Mouse (Mus musculus) stomach, embryonic 15.5 days (tissue): ENCODE results near the gene Cd200. TPM values are rescaled to one million over a fixed set of nuclear protein-coding genes. Genes with fewer than 3 reads are reported as not detected.
"Not testable (repeated sequence)": the region's sequence is repeated elsewhere in the genome, so short reads cannot be mapped to it uniquely, and the experiment has no call there.

Experiments used
- ATAC-seq: fragments of 200-750 bp; cut with Nextera tagmentation; 2 replicates; pipeline ENCODE4 v1.8.0; 2017; ENCODE audit warnings: low read depth, moderate number of reproducible peaks, moderate TSS enrichment; ENCODE audit not compliant: insufficient read depth, low FRiP score
- H3K27ac ChIP-seq: fragments of 300-500 bp; sonication (generic); 2 replicates; pipeline ENCODE4 v1.5.1; 2015; ENCODE audit warnings: mild to moderate bottlenecking, inconsistent platforms
- H3K27me3 ChIP-seq: fragments of 300-500 bp; sonication (generic); replicated peaks from 2 replicates; pipeline ENCODE4 v1.6.1; 2015; ENCODE audit warnings: inconsistent platforms
- H3K36me3 ChIP-seq: fragments of 300-500 bp; sonication (generic); 2 replicates; pipeline ENCODE4 v1.6.1; 2015; ENCODE audit warnings: inconsistent platforms
- H3K4me1 ChIP-seq: fragments of 300-500 bp; sonication (generic); 2 replicates; pipeline ENCODE4 v1.6.1; 2015; ENCODE audit warnings: inconsistent platforms
- H3K4me2 ChIP-seq: fragments of 300-500 bp; sonication (generic); 2 replicates; pipeline ENCODE4 v1.6.1; 2015; ENCODE audit warnings: mild to moderate bottlenecking, inconsistent platforms
- H3K4me3 ChIP-seq: fragments of 300-500 bp; sonication (generic); replicated peaks from 2 replicates; pipeline ENCODE4 v1.5.1; 2015; ENCODE audit warnings: inconsistent platforms
- H3K9ac ChIP-seq: fragments of 300-500 bp; sonication (generic); 2 replicates; pipeline ENCODE4 v1.6.1; 2015; ENCODE audit warnings: inconsistent platforms
- H3K9me3 ChIP-seq: fragments of 300-500 bp; sonication (generic); 2 replicates; pipeline ENCODE4 v1.6.1; 2016; ENCODE audit warnings: inconsistent platforms
- whole genome bisulfite sequencing: fragments of 180-500 bp; shearing (Covaris S2); methylation state at CpG from one replicate; pipeline ENCODE4 v1.1.7; 2015; 5-methylcytosine and 5-hydroxymethylcytosine counted together
- polyA plus RNA-seq: library from polyadenylated mRNA; unstranded; fragments of >200 nt; fragmentation: Nextera tagmentation; extraction: Ambion mirVana; gene quantifications from 2 replicates; pipeline ENCODE4 v1.2.1, GENCODE M21; 2015

The Cd200 gene
- polyA plus RNA-seq, result 37.3 and 38.1 TPM in 2 replicates

- no peaks in the 10 kb centered on the region for H3K9me3 ChIP-seq
- peak within 1 kb of the TSS; percentile 56 for H3K4me3 ChIP-seq
- no peaks in the 10 kb centered on the region for H3K36me3 ChIP-seq
- H3K27ac ChIP-seq, result peak within 1 kb of the TSS; percentile 73
- 3% methylated on average over 28 of the region's 28 CpGs for WGBS
- H3K27me3 ChIP-seq, result no peaks in the 10 kb centered on the region
- H3K4me1 ChIP-seq, result no peaks in the 10 kb centered on the region
- peak; percentile 80; the same call in 1 of the 2 replicates for ATAC-seq
- H3K4me2 ChIP-seq, result peak within 1 kb of the TSS; percentile 79
- H3K9ac ChIP-seq, result peak within 1 kb of the TSS; percentile 23
Measured at GRCm38 (mm10) chr16:45408425-45409063, at the start of gene Cd200. TSS of gene Cd200 (minus strand) at chr16:45409053.

GRCm38 (mm10) chr16:45454762-45455161 lies 45.9 kb upstream of the Cd200 start:
- Histone ChIP-seq H3K4me3 (no peak overlapping the region), H3K4me2 (no peak overlapping the region), H3K9me3 (no peaks in the 10 kb centered on the region), H3K36me3 (no peaks in the 10 kb centered on the region), H3K27ac (no peak overlapping the region), H3K4me1 (no peaks in the 10 kb centered on the region), H3K9ac (no peak overlapping the region), H3K27me3 (no peaks in the 10 kb centered on the region)
- no peak for ATAC-seq

DNA sequence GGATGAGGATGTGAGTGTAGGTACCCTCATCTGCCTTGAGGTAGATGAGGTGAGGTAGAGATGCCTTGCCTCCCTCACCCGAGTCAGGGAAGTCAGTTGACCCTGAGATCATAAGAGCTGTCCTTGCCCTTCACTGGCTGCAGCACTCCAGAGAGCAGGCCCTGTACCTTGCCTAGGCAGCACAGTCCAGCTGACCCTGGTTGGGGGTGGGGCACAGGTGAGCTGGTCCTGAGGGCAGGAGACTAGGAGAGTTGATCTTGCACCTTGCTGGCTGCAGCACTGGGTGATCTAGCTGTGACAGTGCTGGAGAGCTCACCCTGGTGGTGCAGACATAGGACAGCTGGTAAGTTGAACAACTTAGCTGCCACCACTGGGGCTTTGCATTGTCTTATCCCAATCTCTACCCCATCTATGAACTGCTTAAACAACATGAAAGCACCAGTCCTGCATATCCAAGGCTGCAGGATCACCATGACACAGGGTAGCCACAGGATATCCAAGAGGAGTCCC lies 28.4 kb upstream of the Cd200 start:
- Histone ChIP-seq H3K27me3 (no peaks in the 10 kb centered on the region), H3K27ac (no peak overlapping the region), H3K36me3 (no peaks in the 10 kb centered on the region), H3K4me1 (no peaks in the 10 kb centered on the region), H3K9me3 (no peaks in the 10 kb centered on the region), H3K4me2 (no peak overlapping the region), H3K9ac (no peak overlapping the region), H3K4me3 (no peak overlapping the region)
- peak; percentile 63; the same call in 1 of the 2 replicates for ATAC-seq
- 70% methylated on average over 1 of the region's 1 CpGs for WGBS

- Histone ChIP-seq H3K27me3 (no peaks in the 10 kb centered on the region), H3K4me2 (no peak overlapping the region), H3K36me3 (no peaks in the 10 kb centered on the region), H3K9me3 (no peaks in the 10 kb centered on the region), H3K9ac (no peak overlapping the region), H3K4me1 (no peaks in the 10 kb centered on the region), H3K4me3 (no peak overlapping the region), H3K27ac (no peak overlapping the region)
- no peak; the same call in 1 of the 2 replicates for ATAC-seq
Measured at GRCm38 (mm10) chr16:45435591-45435990, 26.7 kb upstream of the Cd200 start.

GRCm38 (mm10) chr16:45427651-45428050 lies 18.8 kb upstream of the Cd200 start:
- 77% methylated on average over 9 of the region's 9 CpGs for WGBS
- Histone ChIP-seq H3K9me3 (no peaks in the 10 kb centered on the region), H3K4me2 (no peak overlapping the region), H3K27me3 (no peaks in the 10 kb centered on the region), H3K9ac (no peak overlapping the region), H3K36me3 (no peaks in the 10 kb centered on the region), H3K4me3 (no peak overlapping the region), H3K27ac (no peak overlapping the region), H3K4me1 (no peaks in the 10 kb centered on the region)
- ATAC-seq, result no peak

GRCm38 (mm10) chr16:45413497-45413896 lies 4.6 kb upstream of the Cd200 start:
- no peak for ATAC-seq
- Histone ChIP-seq H3K27me3 (no peaks in the 10 kb centered on the region), H3K4me1 (no peaks in the 10 kb centered on the region)

GRCm38 (mm10) chr16:45409064-45409446 lies 202 bp upstream of the Cd200 start:
- H3K4me1 ChIP-seq, H3K9ac ChIP-seq, H3K36me3 ChIP-seq, H3K27me3 ChIP-seq, H3K9me3 ChIP-seq: not testable (repeated sequence)
- Histone ChIP-seq H3K4me2 (peak overlapping the region; percentile 79), H3K4me3 (peak overlapping the region; percentile 56), H3K27ac (peak overlapping the region; percentile 73; the same call in 1 of the 2 replicates)
- 0 out of 2 replicates have a peak, but pooled peaks have one; percentile 16 for ATAC-seq
- WGBS, result 24% methylated on average over 7 of the region's 7 CpGs

More at GRCm38 (mm10) chr16:45413497-45413896, 4.6 kb upstream of the Cd200 start:
- Histone ChIP-seq H3K9ac (no peak overlapping the region), H3K36me3 (no peaks in the 10 kb centered on the region), H3K9me3 (no peaks in the 10 kb centered on the region), H3K27ac (no peak overlapping the region), H3K4me2 (no peak overlapping the region), H3K4me3 (no peak overlapping the region)

DNA sequence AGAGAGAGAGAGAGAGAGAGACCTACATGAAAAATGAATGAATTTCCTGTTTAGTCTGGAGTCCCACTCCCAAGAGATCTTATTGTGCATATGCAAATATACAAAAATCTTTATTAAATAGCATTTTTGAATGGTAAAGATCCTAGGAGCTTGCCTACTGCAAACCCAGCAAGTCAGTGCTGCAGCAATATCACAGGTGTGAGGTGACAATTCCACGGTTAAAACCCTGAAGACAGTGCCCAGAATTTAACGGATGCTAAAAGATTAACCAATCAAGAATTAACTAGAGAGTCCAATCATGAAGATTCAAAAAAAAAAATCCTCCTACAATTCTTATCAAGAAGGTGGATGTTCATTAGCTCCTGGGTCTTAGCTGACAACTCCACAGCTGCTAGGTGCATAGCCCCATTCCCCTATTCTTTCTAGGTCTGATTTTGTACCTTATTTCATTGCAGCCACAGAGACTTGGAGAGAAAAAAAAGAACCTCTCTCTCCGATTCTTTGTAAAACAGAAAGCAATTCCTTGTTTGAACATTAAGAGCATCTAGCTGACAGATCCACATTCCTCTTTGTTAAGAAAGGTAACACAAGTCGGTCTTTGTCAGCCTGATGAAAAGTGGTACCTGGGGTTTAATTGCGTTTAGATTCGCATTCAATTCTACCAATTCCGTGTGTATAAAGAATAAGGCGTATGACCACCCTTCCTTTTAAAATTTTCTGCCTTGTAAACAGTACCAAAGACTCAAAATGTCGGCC lies 1.0 kb downstream of the Cd200 start:
- Histone ChIP-seq H3K27me3 (no peaks in the 10 kb centered on the region), H3K9me3 (no peaks in the 10 kb centered on the region), H3K9ac (peak overlapping the region; percentile 23; the same call in 1 of the 2 replicates), H3K4me2 (peak overlapping the region; percentile 79), H3K4me3 (peak overlapping the region; percentile 56), H3K4me1 (no peaks in the 10 kb centered on the region), H3K27ac (peak overlapping the region; percentile 73; the same call in 1 of the 2 replicates), H3K36me3 (no peaks in the 10 kb centered on the region)
- no peak for ATAC-seq
- WGBS, result 28% methylated on average over 9 of the region's 9 CpGs

DNA sequence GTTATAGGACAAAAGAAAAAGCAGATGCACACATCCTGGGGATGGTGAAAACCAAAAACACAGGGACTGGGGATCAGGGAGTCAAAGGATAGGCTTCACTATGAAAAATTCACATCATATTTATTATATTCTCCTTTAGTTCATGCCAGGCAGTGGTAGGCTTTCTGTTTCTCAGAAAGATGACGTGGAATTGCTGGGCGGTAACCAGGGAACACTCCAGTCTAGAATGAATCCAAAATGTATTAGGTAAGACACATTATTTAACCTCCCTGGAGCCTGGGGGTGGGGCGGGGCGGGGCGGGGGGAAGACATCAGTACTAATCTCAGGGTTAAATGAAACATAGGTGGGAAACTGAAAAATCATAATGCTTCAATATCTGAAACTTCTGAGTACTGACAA lies 1.8 kb downstream of the Cd200 start:
- H3K4me2 ChIP-seq, result no peak overlapping the region

GRCm38 (mm10) chr16:45402951-45403350 lies 5.9 kb downstream of the Cd200 start:
- H3K36me3 ChIP-seq, result no peaks in the 10 kb centered on the region
- no peaks in the 10 kb centered on the region for H3K4me1 ChIP-seq
- H3K9me3 ChIP-seq, result no peaks in the 10 kb centered on the region
- 73% methylated on average over 2 of the region's 2 CpGs for WGBS
- no peak overlapping the region for H3K4me3 ChIP-seq
- H3K4me2 ChIP-seq, result no peak overlapping the region
- no peaks in the 10 kb centered on the region for H3K27me3 ChIP-seq
- no peak overlapping the region for H3K9ac ChIP-seq
- no peak overlapping the region for H3K27ac ChIP-seq
- no peak for ATAC-seq

More for the DNA sequence above, 1.8 kb downstream of the Cd200 start:
- H3K9me3 ChIP-seq, result no peaks in the 10 kb centered on the region
- no peaks in the 10 kb centered on the region for H3K36me3 ChIP-seq
- no peak overlapping the region for H3K4me3 ChIP-seq
- WGBS, result 81% methylated on average over 5 of the region's 5 CpGs
- no peak for ATAC-seq
- H3K27me3 ChIP-seq, result no peaks in the 10 kb centered on the region
- no peak overlapping the region for H3K27ac ChIP-seq
- H3K4me1 ChIP-seq, result no peaks in the 10 kb centered on the region
- no peak overlapping the region for H3K9ac ChIP-seq

DNA sequence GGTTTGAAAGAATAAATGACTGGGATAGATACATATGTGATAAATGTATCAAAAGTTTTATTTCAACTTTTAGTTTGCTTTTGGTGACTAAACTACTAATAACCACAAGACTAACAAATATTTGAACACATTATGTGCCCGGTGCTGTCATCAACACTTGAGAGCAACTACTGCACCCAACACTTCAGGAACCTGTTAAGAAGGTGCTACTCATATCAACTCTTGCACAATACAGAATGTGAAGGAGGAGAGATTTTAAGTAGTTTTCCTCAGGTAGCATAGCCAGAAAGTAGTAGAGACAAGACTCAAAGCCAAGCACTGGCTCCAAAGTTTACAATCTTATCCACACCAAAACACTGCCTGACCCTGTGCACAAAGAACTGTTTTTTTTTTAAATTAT lies 6.8 kb downstream of the Cd200 start:
- H3K36me3 ChIP-seq, result no peaks in the 10 kb centered on the region
- ATAC-seq, result no peak
- H3K4me2 ChIP-seq, result no peak overlapping the region
- H3K9ac ChIP-seq, result no peak overlapping the region
- H3K27me3 ChIP-seq, result no peaks in the 10 kb centered on the region
- H3K27ac ChIP-seq, result no peak overlapping the region
- H3K4me1 ChIP-seq, result no peaks in the 10 kb centered on the region
- H3K9me3 ChIP-seq, result no peaks in the 10 kb centered on the region
- H3K4me3 ChIP-seq, result no peak overlapping the region
- WGBS, result 76% methylated on average over 1 of the region's 1 CpGs

DNA sequence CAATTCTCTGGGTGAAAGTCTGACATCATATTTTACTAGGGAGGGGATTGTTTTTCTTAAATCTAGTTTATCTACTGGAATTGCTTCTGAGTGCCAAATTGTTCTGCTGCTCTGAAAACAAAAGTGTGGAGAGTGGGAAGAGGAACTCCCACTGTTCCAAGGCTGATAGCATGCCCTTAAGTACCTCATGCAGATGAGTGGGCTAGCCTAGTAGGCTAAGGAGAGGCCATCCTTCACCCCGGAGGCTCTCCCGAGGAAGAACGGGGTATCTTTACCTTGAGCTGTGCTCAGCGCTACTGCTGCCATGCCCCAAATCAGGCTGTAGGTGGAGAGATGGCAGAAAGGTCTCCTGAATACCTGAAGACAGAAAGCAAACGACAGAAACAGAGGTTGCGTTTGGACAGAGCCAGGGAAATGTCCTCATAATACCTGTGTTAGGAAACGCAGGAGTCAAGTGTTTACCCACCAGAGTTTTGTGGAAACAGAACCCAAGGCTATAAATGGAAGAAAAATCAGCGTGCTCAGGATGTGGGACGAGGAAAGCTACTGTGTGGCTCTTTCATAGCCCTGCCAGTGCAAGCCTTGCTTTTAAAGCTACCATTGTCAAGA lies 8.8 kb downstream of the Cd200 start:
- 52% methylated on average over 9 of the region's 9 CpGs for WGBS
- no peak overlapping the region for H3K27ac ChIP-seq
- H3K4me3 ChIP-seq, result no peak overlapping the region
- no peaks in the 10 kb centered on the region for H3K27me3 ChIP-seq
- no peak for ATAC-seq
- H3K36me3 ChIP-seq, result 0 out of 2 replicates have a peak, but pooled peaks cover 3% of the 10 kb centered on the region
- H3K9me3 ChIP-seq, result no peaks in the 10 kb centered on the region
- no peak overlapping the region for H3K4me2 ChIP-seq
- no peaks in the 10 kb centered on the region for H3K4me1 ChIP-seq
- no peak overlapping the region for H3K9ac ChIP-seq
